Mouse (Mus musculus) stomach, embryonic 14.5 days (tissue): Measurements from ENCODE around the gene St14. TPM values are rescaled to one million over a fixed set of nuclear protein-coding genes. Genes with fewer than 3 reads are reported as not detected.

Experiments used
- ATAC-seq: fragments of 200-750 bp; cut with Nextera tagmentation; 2 replicates; pipeline ENCODE4 v1.8.0; 2017; ENCODE audit warnings: low read depth, moderate TSS enrichment; ENCODE audit not compliant: insufficient number of reproducible peaks, insufficient read depth, low FRiP score
- H3K27ac ChIP-seq: fragments of 300-500 bp; sonication (generic); 2 replicates; pipeline ENCODE4 v1.5.1; 2014; ENCODE audit warnings: mild to moderate bottlenecking, low read length, moderate library complexity, mixed read lengths
- H3K27me3 ChIP-seq: fragments of 300-500 bp; sonication (generic); 2 replicates; pipeline ENCODE4 v1.6.1; 2014; ENCODE audit warnings: low read length, control low read depth, mixed read lengths; ENCODE audit not compliant: control insufficient read depth, insufficient read depth
- H3K36me3 ChIP-seq: fragments of 300-500 bp; sonication (generic); 2 replicates; pipeline ENCODE4 v1.6.1; 2014; ENCODE audit warnings: mild to moderate bottlenecking, control low read depth, low read length, moderate library complexity, mixed read lengths; ENCODE audit not compliant: control insufficient read depth, insufficient read depth
- H3K4me1 ChIP-seq: fragments of 300-500 bp; sonication (generic); 2 replicates; pipeline ENCODE4 v1.6.1; 2014; ENCODE audit warnings: low read length, control low read depth, mixed read lengths; ENCODE audit not compliant: control insufficient read depth, insufficient read depth
- H3K4me2 ChIP-seq: fragments of 300-500 bp; sonication (generic); replicated peaks from 2 replicates; pipeline ENCODE4 v1.6.1; 2014; ENCODE audit warnings: low read depth, low read length, control low read depth
- H3K4me3 ChIP-seq: fragments of 300-500 bp; sonication (generic); 2 replicates; pipeline ENCODE4 v1.5.1; 2014; ENCODE audit warnings: low read depth, low read length, control low read depth
- H3K9ac ChIP-seq: fragments of 300-500 bp; sonication (generic); replicated peaks from 2 replicates; pipeline ENCODE4 v1.6.1; 2014; ENCODE audit warnings: low read depth, mild to moderate bottlenecking, control low read depth, low read length, moderate library complexity, mixed read lengths
- H3K9me3 ChIP-seq: fragments of 300-500 bp; sonication (generic); 2 replicates; pipeline ENCODE4 v1.6.1; 2016; ENCODE audit warnings: low read depth, low read length, control low read depth; ENCODE audit not compliant: control insufficient read depth
- WGBS: fragments of 180-500 bp; shearing (Covaris S2); extraction: QIAGEN DNeasy Blood & Tissue Kit; methylation state at CpG from one replicate; pipeline ENCODE4 v1.1.7; 2014; 5-methylcytosine and 5-hydroxymethylcytosine counted together
- polyA plus RNA-seq: library from polyadenylated mRNA; unstranded; fragments of >200 nt; fragmentation: Nextera tagmentation; extraction: Ambion mirVana; gene quantifications from 2 replicates; pipeline ENCODE4 v1.2.1, GENCODE M21; 2014

Gene St14
- polyA plus RNA-seq, 1 experiment from 2014 or later, result 46.9 TPM

- no peaks in the 10 kb centered on the region for H3K4me1 ChIP-seq
- no peak for ATAC-seq
- 17% methylated on average over 10 of the region's 10 CpGs for WGBS
Measured at GRCm38 (mm10) chr9:31086085-31086753, 45.4 kb downstream of the St14 start.

GRCm38 (mm10) chr9:31085556-31085955 is 46.1 kb downstream of the St14 start:
- H3K4me1 ChIP-seq, result no peaks in the 10 kb centered on the region
- H3K9ac ChIP-seq, result no peak overlapping the region
- H3K36me3 ChIP-seq, result no peaks in the 10 kb centered on the region
- 65% methylated on average over 5 of the region's 5 CpGs for WGBS
- no peak for ATAC-seq
- no peak overlapping the region for H3K27ac ChIP-seq
- H3K27me3 ChIP-seq, result no peaks in the 10 kb centered on the region
- no peaks in the 10 kb centered on the region for H3K9me3 ChIP-seq
- no peak overlapping the region for H3K4me2 ChIP-seq
- no peak overlapping the region for H3K4me3 ChIP-seq

More at GRCm38 (mm10) chr9:31086085-31086753, 45.4 kb downstream of the St14 start:
- no peak overlapping the region for H3K9ac ChIP-seq
- H3K27ac ChIP-seq, result no peak overlapping the region
- H3K4me2 ChIP-seq, result no peak overlapping the region
- H3K27me3 ChIP-seq, result no peaks in the 10 kb centered on the region
- no peaks in the 10 kb centered on the region for H3K9me3 ChIP-seq
- no peaks in the 10 kb centered on the region for H3K36me3 ChIP-seq
- no peak overlapping the region for H3K4me3 ChIP-seq

- Histone ChIP-seq H3K27ac (no peak overlapping the region), H3K4me1 (no peaks in the 10 kb centered on the region), H3K27me3 (no peaks in the 10 kb centered on the region), H3K9ac (no peak overlapping the region), H3K36me3 (no peaks in the 10 kb centered on the region), H3K4me3 (no peak overlapping the region), H3K9me3 (no peaks in the 10 kb centered on the region), H3K4me2 (no peak overlapping the region)
- 68% methylated on average over 6 of the region's 6 CpGs for WGBS
- no peak for ATAC-seq
Measured at GRCm38 (mm10) chr9:31082771-31083170, 48.9 kb downstream of the St14 start.

GRCm38 (mm10) chr9:31082054-31082666 is 49.5 kb downstream of the St14 start:
- no peaks in the 10 kb centered on the region for H3K27me3 ChIP-seq
- H3K27ac ChIP-seq, result no peak overlapping the region
- no peak overlapping the region for H3K4me3 ChIP-seq
- H3K9me3 ChIP-seq, result no peaks in the 10 kb centered on the region
- no peaks in the 10 kb centered on the region for H3K36me3 ChIP-seq
- no peak for ATAC-seq
- H3K9ac ChIP-seq, result no peak overlapping the region
- H3K4me2 ChIP-seq, result no peak overlapping the region; the same call in 1 of the 2 replicates
- WGBS, result 6% methylated on average over 15 of the region's 15 CpGs
- H3K4me1 ChIP-seq, result no peaks in the 10 kb centered on the region

- Histone ChIP-seq H3K9me3 (no peaks in the 10 kb centered on the region), H3K27me3 (no peaks in the 10 kb centered on the region), H3K36me3 (no peaks in the 10 kb centered on the region), H3K27ac (no peak overlapping the region), H3K4me1 (no peaks in the 10 kb centered on the region), H3K9ac (no peak overlapping the region), H3K4me2 (no peak overlapping the region), H3K4me3 (no peak overlapping the region)
- WGBS, result 66% methylated on average over 6 of the region's 6 CpGs
- no peak for ATAC-seq
Measured at GRCm38 (mm10) chr9:31080726-31081125, 50.9 kb downstream of the St14 start.

GRCm38 (mm10) chr9:31074836-31075235 is 56.8 kb downstream of the St14 start:
- H3K4me2 ChIP-seq, result no peak overlapping the region
- H3K27me3 ChIP-seq, result no peaks in the 10 kb centered on the region
- 92% methylated on average over 10 of the region's 10 CpGs for WGBS
- ATAC-seq, result no peak
- H3K4me1 ChIP-seq, result no peaks in the 10 kb centered on the region
- no peaks in the 10 kb centered on the region; the same call in 1 of the 2 replicates for H3K36me3 ChIP-seq
- no peak overlapping the region for H3K4me3 ChIP-seq
- H3K9me3 ChIP-seq, result no peaks in the 10 kb centered on the region
- no peak overlapping the region for H3K27ac ChIP-seq
- H3K9ac ChIP-seq, result no peak overlapping the region

- no peak overlapping the region for H3K4me3 ChIP-seq
- H3K27me3 ChIP-seq, result no peaks in the 10 kb centered on the region
- H3K9me3 ChIP-seq, result no peaks in the 10 kb centered on the region
- H3K9ac ChIP-seq, result no peak overlapping the region
- no peak for ATAC-seq
- no peak overlapping the region for H3K4me2 ChIP-seq
- no peak overlapping the region for H3K27ac ChIP-seq
- H3K4me1 ChIP-seq, result no peaks in the 10 kb centered on the region
- no peaks in the 10 kb centered on the region; the same call in 1 of the 2 replicates for H3K36me3 ChIP-seq
- 83% methylated on average over 7 of the region's 7 CpGs for WGBS
Measured at GRCm38 (mm10) chr9:31073797-31074196, 57.9 kb downstream of the St14 start.

- no peaks in the 10 kb centered on the region for H3K4me1 ChIP-seq
- H3K27ac ChIP-seq, result no peak overlapping the region
- no peak overlapping the region for H3K9ac ChIP-seq
- no peaks in the 10 kb centered on the region for H3K27me3 ChIP-seq
- H3K4me3 ChIP-seq, result no peak overlapping the region
- 85% methylated on average over 5 of the region's 5 CpGs for WGBS
- peaks cover 6% of the 10 kb centered on the region for H3K36me3 ChIP-seq
- no peak for ATAC-seq
- H3K4me2 ChIP-seq, result no peak overlapping the region
- H3K9me3 ChIP-seq, result no peaks in the 10 kb centered on the region
Measured at GRCm38 (mm10) chr9:31072256-31072655, 59.4 kb downstream of the St14 start.
